Mouse (Mus musculus) liver, embryonic 12.5 days (tissue): Measurements from ENCODE around the gene Mtmr12. TPM values are rescaled to one million over a fixed set of nuclear protein-coding genes. Genes with fewer than 3 reads are reported as not detected.

Experiments
- ATAC-seq: fragments of 200-750 bp; cut with Nextera tagmentation; 2 replicates; pipeline ENCODE4 v1.8.0; 2017; ENCODE audit warnings: moderate number of reproducible peaks, mild to moderate bottlenecking, moderate library complexity
- H3K27ac ChIP-seq: fragments of 300-500 bp; sonication (generic); 2 replicates; pipeline ENCODE4 v1.5.1; 2016; ENCODE audit warnings: mild to moderate bottlenecking
- H3K27me3 ChIP-seq: fragments of 300-500 bp; sonication (generic); replicated peaks from 2 replicates; pipeline ENCODE4 v1.6.1; 2016; ENCODE audit warnings: mild to moderate bottlenecking, moderate library complexity
- H3K36me3 ChIP-seq: fragments of 300-500 bp; sonication (generic); 2 replicates; pipeline ENCODE4 v1.6.1; 2016; ENCODE audit warnings: mild to moderate bottlenecking, moderate library complexity
- H3K4me1 ChIP-seq: fragments of 300-500 bp; sonication (generic); 2 replicates; pipeline ENCODE4 v1.6.1; 2016
- H3K4me2 ChIP-seq: fragments of 300-500 bp; sonication (generic); 2 replicates; pipeline ENCODE4 v1.6.1; 2016; ENCODE audit warnings: mild to moderate bottlenecking, moderate library complexity
- H3K4me3 ChIP-seq: fragments of 300-500 bp; sonication (generic); 2 replicates; pipeline ENCODE4 v1.5.1; 2016; ENCODE audit warnings: mild to moderate bottlenecking, moderate library complexity
- H3K9ac ChIP-seq: fragments of 300-500 bp; sonication (generic); 2 replicates; pipeline ENCODE4 v1.6.1; 2016; ENCODE audit warnings: mild to moderate bottlenecking, moderate library complexity
- H3K9me3 ChIP-seq: fragments of 300-500 bp; sonication (generic); replicated peaks from 2 replicates; pipeline ENCODE4 v1.6.1; 2016; ENCODE audit warnings: mild to moderate bottlenecking, moderate library complexity
- WGBS: fragments of 180-500 bp; shearing (Covaris S2); methylation state at CpG from one replicate; pipeline ENCODE4 v1.1.7; 2016; ENCODE audit not compliant: insufficient replicate concordance; 5-methylcytosine and 5-hydroxymethylcytosine counted together
- polyA plus RNA-seq: library from polyadenylated mRNA; unstranded; fragments of >200 nt; fragmentation: Nextera tagmentation; extraction: Ambion mirVana; gene quantifications from 2 replicates; pipeline ENCODE4 v1.2.1, GENCODE M21; 2016

Mtmr12 gene
- polyA plus RNA-seq, 1 experiment from 2014 or later, result 12.3 TPM

GRCm38 (mm10) chr15:12245580-12246359 lies 40.9 kb downstream of the Mtmr12 start:
- H3K9me3 ChIP-seq, result no peaks in the 10 kb centered on the region
- ATAC-seq, result peak; percentile 86
- H3K4me1 ChIP-seq, result peaks cover 30% of the 10 kb centered on the region
- WGBS, result 25% methylated on average over 6 of the region's 6 CpGs
- H3K27ac ChIP-seq, result peak overlapping the region; percentile 85
- peak overlapping the region; percentile 10; the same call in 1 of the 2 replicates for H3K4me3 ChIP-seq
- H3K27me3 ChIP-seq, result no peaks in the 10 kb centered on the region
- peaks cover 44% of the 10 kb centered on the region for H3K36me3 ChIP-seq
- H3K4me2 ChIP-seq, result peak overlapping the region; percentile 54
- H3K9ac ChIP-seq, result peak overlapping the region; percentile 15; the same call in 1 of the 2 replicates

DNA sequence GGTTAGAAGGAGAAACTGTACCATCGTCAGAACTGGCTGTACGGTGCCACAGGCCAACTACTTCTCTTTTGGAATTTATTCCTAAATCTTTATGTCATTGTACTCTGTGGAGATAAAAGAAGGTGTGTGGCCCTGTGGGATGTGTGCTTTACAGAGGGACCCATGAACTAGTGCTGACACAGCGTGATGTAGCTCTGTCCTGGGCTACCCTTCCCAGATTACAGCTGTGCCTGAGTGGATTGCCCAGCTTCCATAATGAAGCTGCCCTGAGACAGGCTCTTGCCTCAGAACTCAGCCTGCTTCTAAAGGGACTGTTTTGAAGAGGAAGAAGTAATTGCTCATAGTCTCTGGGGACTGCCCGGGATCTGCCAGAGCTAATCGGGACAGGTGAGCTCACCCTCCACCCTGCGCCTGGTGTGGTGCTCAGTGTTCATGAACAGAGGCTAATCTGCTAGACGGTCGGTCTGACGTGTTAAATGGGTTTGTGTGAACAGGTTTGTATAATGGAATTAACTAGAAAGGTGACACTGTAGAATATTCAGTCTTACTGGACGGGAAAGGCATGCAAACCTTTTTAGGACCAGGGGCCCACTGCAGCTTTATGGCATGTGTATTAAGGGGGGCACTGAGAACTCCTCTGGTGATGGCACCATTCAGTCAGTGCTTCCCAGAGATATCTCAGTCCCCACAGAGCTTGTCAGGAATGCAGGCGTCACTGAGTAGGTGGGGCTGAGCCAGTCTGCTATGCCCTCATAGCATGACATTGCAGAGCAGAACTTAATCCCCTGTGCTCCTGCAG lies 41.7 kb downstream of the Mtmr12 start:
- peak; percentile 80 for ATAC-seq
- no peaks in the 10 kb centered on the region for H3K27me3 ChIP-seq
- no peak overlapping the region for H3K4me3 ChIP-seq
- no peaks in the 10 kb centered on the region for H3K9me3 ChIP-seq
- WGBS, result 50% methylated on average over 11 of the region's 11 CpGs
- peaks cover 30% of the 10 kb centered on the region for H3K4me1 ChIP-seq
- H3K27ac ChIP-seq, result peak overlapping the region; percentile 85
- no peak overlapping the region for H3K9ac ChIP-seq
- H3K4me2 ChIP-seq, result peak overlapping the region; percentile 54
- peaks cover 51% of the 10 kb centered on the region for H3K36me3 ChIP-seq

DNA sequence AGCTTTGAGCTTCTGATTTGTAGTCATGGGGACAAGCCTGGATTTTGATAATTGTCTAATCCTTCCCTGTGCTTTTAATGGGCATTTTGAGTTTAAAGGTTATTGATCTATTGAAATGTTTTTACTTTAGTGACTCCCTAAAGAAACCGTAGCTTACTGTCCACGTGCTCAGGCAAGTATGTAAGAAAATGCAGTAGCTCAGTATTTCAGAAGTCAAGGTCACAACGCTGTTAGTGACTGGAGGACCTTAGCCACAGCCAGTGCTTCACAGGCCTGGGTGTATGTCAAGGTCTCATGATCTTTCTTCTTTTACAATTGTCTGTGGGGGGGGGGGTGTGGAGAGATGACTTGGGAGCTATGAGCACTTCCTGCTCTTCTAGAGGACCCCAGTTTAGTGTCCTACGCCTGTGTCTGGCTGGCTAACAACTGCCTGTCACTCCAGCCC lies 42.4 kb downstream of the Mtmr12 start:
- ATAC-seq, result no peak
- WGBS, result 76% methylated on average over 4 of the region's 4 CpGs
- 0 out of 2 replicates have a peak overlapping the region, but pooled peaks have one; percentile 1 for H3K27ac ChIP-seq

GRCm38 (mm10) chr15:12248279-12248678 lies 43.5 kb downstream of the Mtmr12 start:
- Histone ChIP-seq H3K9me3 (no peaks in the 10 kb centered on the region), H3K4me2 (no peak overlapping the region)
- no peak for ATAC-seq

More for the DNA sequence above, 42.4 kb downstream of the Mtmr12 start:
- no peak overlapping the region for H3K4me2 ChIP-seq
- no peak overlapping the region for H3K4me3 ChIP-seq
- no peaks in the 10 kb centered on the region for H3K9me3 ChIP-seq
- H3K4me1 ChIP-seq, result peaks cover 30% of the 10 kb centered on the region
- H3K36me3 ChIP-seq, result peaks cover 57% of the 10 kb centered on the region
- H3K9ac ChIP-seq, result no peak overlapping the region
- no peaks in the 10 kb centered on the region for H3K27me3 ChIP-seq

DNA sequence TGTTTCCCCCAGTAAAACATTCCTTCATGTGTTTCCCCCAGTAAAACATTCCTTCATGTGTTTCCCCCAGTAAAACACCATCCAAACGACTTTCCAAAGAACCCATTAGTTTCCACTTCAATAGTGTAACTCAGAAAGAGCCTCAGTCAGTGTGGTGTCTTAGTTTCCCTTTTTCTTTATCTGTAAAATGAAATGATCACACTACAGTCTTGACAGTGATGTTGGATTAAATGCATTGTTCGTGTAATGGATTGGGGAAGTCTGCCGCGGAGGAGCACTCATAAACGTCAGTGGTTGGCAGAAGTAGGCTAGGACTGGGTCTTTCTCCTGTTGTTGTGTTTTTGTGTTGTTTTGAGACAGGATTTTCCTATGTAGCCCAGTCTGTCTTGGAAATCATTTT lies 45.5 kb downstream of the Mtmr12 start:
- Histone ChIP-seq H3K9ac (no peak overlapping the region), H3K4me1 (peaks cover 24% of the 10 kb centered on the region), H3K27ac (no peak overlapping the region), H3K4me2 (no peak overlapping the region), H3K36me3 (peaks cover 48% of the 10 kb centered on the region), H3K9me3 (no peaks in the 10 kb centered on the region), H3K27me3 (no peaks in the 10 kb centered on the region), H3K4me3 (no peak overlapping the region)
- ATAC-seq, result no peak
- WGBS, result 69% methylated on average over 5 of the region's 5 CpGs

More at GRCm38 (mm10) chr15:12248279-12248678, 43.5 kb downstream of the Mtmr12 start:
- Histone ChIP-seq H3K27ac (no peak overlapping the region), H3K27me3 (no peaks in the 10 kb centered on the region), H3K36me3 (peaks cover 54% of the 10 kb centered on the region), H3K4me3 (no peak overlapping the region), H3K9ac (no peak overlapping the region), H3K4me1 (peaks cover 30% of the 10 kb centered on the region)
- 47% methylated on average over 4 of the region's 4 CpGs for WGBS

DNA sequence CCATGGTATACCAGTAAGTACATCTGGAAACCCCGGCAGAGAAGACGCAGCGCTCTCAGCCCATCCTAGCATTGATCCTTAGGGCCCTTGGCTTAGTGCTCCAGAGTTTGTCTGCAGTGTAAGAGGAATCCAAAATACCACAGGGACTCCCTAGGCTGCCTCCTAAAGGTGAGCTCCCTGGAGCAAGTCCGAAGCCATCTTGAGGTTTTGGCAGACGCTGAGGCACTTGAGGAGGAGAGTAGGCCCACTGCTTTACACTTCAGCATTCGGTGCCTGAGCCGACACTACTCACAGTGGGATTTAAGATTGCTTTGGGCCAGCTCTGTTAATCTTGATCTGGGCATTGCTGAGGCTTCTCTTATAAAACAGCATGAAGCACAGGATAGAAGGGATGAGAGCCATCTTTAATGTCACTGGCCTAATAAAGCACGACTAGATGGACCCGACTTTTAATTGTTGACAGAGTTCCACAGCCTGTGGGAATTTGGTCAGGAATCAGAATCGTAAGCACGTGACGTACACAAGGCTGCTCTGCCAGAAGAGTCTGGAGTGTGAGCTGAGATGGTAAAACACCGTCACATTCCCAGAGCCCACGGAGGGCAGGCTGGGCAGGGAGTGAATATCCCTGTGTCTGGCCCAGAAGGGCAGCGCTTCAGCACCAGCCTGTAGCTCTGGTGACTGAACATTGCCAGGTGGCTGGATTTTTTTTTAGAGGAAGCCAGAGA lies 46.8 kb downstream of the Mtmr12 start:
- 89% methylated on average over 15 of the region's 15 CpGs for WGBS
- ATAC-seq, result no peak
- peaks cover 11% of the 10 kb centered on the region for H3K4me1 ChIP-seq

DNA sequence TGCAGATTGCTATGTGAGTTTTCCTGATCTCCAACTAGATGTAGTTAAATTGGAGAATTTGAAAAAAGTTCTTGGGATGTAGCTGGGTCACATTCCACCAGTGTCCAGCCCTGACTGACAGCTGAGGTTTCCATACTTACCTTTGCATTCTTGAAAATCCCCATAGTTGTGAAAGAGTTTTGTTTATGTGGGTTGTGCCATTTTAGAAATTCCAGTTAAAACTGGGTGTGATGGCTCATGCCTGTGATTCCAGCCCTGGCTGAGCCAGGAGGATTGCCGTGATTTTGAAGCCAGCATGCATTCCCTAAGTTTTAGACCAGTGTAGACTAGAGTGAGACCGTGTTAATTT lies 47.3 kb downstream of the Mtmr12 start:
- H3K9me3 ChIP-seq, result no peaks in the 10 kb centered on the region
- no peak overlapping the region for H3K4me2 ChIP-seq
- 83% methylated on average over 2 of the region's 2 CpGs for WGBS
- H3K27ac ChIP-seq, result no peak overlapping the region
- H3K27me3 ChIP-seq, result no peaks in the 10 kb centered on the region
- no peak overlapping the region for H3K9ac ChIP-seq
- no peak overlapping the region for H3K4me3 ChIP-seq
- peaks cover 6% of the 10 kb centered on the region for H3K4me1 ChIP-seq
- H3K36me3 ChIP-seq, result peaks cover 48% of the 10 kb centered on the region
- no peak for ATAC-seq

More for the DNA sequence above, 46.8 kb downstream of the Mtmr12 start:
- no peaks in the 10 kb centered on the region for H3K27me3 ChIP-seq
- H3K9ac ChIP-seq, result no peak overlapping the region
- peaks cover 45% of the 10 kb centered on the region for H3K36me3 ChIP-seq
- H3K9me3 ChIP-seq, result no peaks in the 10 kb centered on the region
- no peak overlapping the region for H3K4me3 ChIP-seq
- no peak overlapping the region for H3K4me2 ChIP-seq
- H3K27ac ChIP-seq, result no peak overlapping the region

- ATAC-seq, result no peak
- Histone ChIP-seq H3K4me2 (no peak overlapping the region), H3K9me3 (no peaks in the 10 kb centered on the region), H3K36me3 (peaks cover 67% of the 10 kb centered on the region), H3K4me1 (peaks cover 5% of the 10 kb centered on the region; the same call in 1 of the 2 replicates), H3K4me3 (no peak overlapping the region), H3K27me3 (no peaks in the 10 kb centered on the region), H3K27ac (no peak overlapping the region), H3K9ac (no peak overlapping the region)
- WGBS, result 82% methylated on average over 16 of the region's 16 CpGs
These were observed 53.1 kb downstream of the Mtmr12 start for GRCm38 (mm10) chr15:12257730-12258494.

- H3K36me3 ChIP-seq, result peaks cover 90% of the 10 kb centered on the region
- H3K9me3 ChIP-seq, result no peaks in the 10 kb centered on the region
- no peak overlapping the region for H3K4me2 ChIP-seq
- no peaks in the 10 kb centered on the region for H3K27me3 ChIP-seq
- ATAC-seq, result no peak
- no peak overlapping the region for H3K9ac ChIP-seq
- no peak overlapping the region for H3K4me3 ChIP-seq
- 64% methylated on average over 3 of the region's 3 CpGs for WGBS
- no peak overlapping the region for H3K27ac ChIP-seq
- H3K4me1 ChIP-seq, result peaks cover 14% of the 10 kb centered on the region; the same call in 1 of the 2 replicates
These were observed 58.2 kb downstream of the Mtmr12 start for GRCm38 (mm10) chr15:12263056-12263455.

GRCm38 (mm10) chr15:12266460-12266859 lies 61.6 kb downstream of the Mtmr12 start:
- Histone ChIP-seq H3K9me3 (no peaks in the 10 kb centered on the region), H3K9ac (no peak overlapping the region), H3K4me2 (no peak overlapping the region), H3K4me3 (no peak overlapping the region), H3K4me1 (peaks cover 27% of the 10 kb centered on the region), H3K27me3 (no peaks in the 10 kb centered on the region), H3K36me3 (peaks cover 93% of the 10 kb centered on the region), H3K27ac (no peak overlapping the region)
- ATAC-seq, result no peak
- 78% methylated on average over 8 of the region's 8 CpGs for WGBS

GRCm38 (mm10) chr15:12268021-12268420 lies 63.2 kb downstream of the Mtmr12 start:
- peaks cover 28% of the 10 kb centered on the region for H3K4me1 ChIP-seq
- H3K4me3 ChIP-seq, result no peak overlapping the region
- H3K9ac ChIP-seq, result no peak overlapping the region
- WGBS, result 52% methylated on average over 1 of the region's 1 CpGs
- 0 out of 2 replicates have a peak, but pooled peaks have one; percentile 42 for ATAC-seq
- H3K27me3 ChIP-seq, result no peaks in the 10 kb centered on the region
- no peak overlapping the region for H3K4me2 ChIP-seq
- H3K36me3 ChIP-seq, result peaks cover 78% of the 10 kb centered on the region
- H3K9me3 ChIP-seq, result no peaks in the 10 kb centered on the region
- H3K27ac ChIP-seq, result no peak overlapping the region
